Mouse (Mus musculus) neural tube, embryonic 14.5 days (tissue): ENCODE data around the gene Pnkd. TPM values are rescaled to one million over a fixed set of nuclear protein-coding genes. Genes with fewer than 3 reads are reported as not detected.

ENCODE experiments used
- ATAC-seq: fragments of 200-750 bp; cut with Nextera tagmentation; 2 replicates; pipeline ENCODE4 v1.8.0; 2017; ENCODE audit warnings: low read depth, mild to moderate bottlenecking, moderate TSS enrichment, moderate library complexity
- H3K27ac ChIP-seq: fragments of 300-500 bp; sonication (generic); 2 replicates; pipeline ENCODE4 v1.5.1; 2014; ENCODE audit warnings: low read depth, mild to moderate bottlenecking, control low read depth, low read length, moderate library complexity, mixed read lengths
- H3K27me3 ChIP-seq: fragments of 300-500 bp; sonication (generic); 2 replicates; pipeline ENCODE4 v1.6.1; 2014; ENCODE audit warnings: low read length; ENCODE audit not compliant: control insufficient read depth, insufficient read depth
- H3K36me3 ChIP-seq: fragments of 300-500 bp; sonication (generic); 2 replicates; pipeline ENCODE4 v1.6.1; 2014; ENCODE audit warnings: low read length, mixed read lengths; ENCODE audit not compliant: control insufficient read depth, insufficient read depth
- H3K4me1 ChIP-seq: fragments of 300-500 bp; sonication (generic); 2 replicates; pipeline ENCODE4 v1.6.1; 2014; ENCODE audit warnings: low read length; ENCODE audit not compliant: control insufficient read depth, insufficient read depth
- H3K4me2 ChIP-seq: fragments of 300-500 bp; sonication (generic); 2 replicates; pipeline ENCODE4 v1.6.1; 2014; ENCODE audit warnings: mild to moderate bottlenecking, low read depth, low read length, control low read depth
- H3K4me3 ChIP-seq: fragments of 300-500 bp; sonication (generic); 2 replicates; pipeline ENCODE4 v1.5.1; 2014; ENCODE audit warnings: low read depth, low read length, control low read depth, mixed read lengths
- H3K9ac ChIP-seq: fragments of 300-500 bp; sonication (generic); replicated peaks from 2 replicates; pipeline ENCODE4 v1.6.1; 2014; ENCODE audit warnings: low read depth, mild to moderate bottlenecking, control low read depth, low read length, mixed read lengths
- H3K9me3 ChIP-seq: fragments of 300-500 bp; sonication (generic); 2 replicates; pipeline ENCODE4 v1.6.1; 2016; ENCODE audit warnings: low read length; ENCODE audit not compliant: control insufficient read depth
- WGBS: fragments of 180-500 bp; shearing (Covaris S2); extraction: QIAGEN DNeasy Blood & Tissue Kit; methylation state at CpG from one replicate; pipeline ENCODE4 v1.1.7; 2014; 5-methylcytosine and 5-hydroxymethylcytosine counted together
- polyA plus RNA-seq: library from polyadenylated mRNA; unstranded; fragments of >200 nt; fragmentation: Nextera tagmentation; extraction: Ambion mirVana; gene quantifications from 2 replicates; pipeline ENCODE4 v1.2.1, GENCODE M21; 2014

Gene Pnkd
- polyA plus RNA-seq, 1 experiment from 2014 or later, result 145 TPM

DNA sequence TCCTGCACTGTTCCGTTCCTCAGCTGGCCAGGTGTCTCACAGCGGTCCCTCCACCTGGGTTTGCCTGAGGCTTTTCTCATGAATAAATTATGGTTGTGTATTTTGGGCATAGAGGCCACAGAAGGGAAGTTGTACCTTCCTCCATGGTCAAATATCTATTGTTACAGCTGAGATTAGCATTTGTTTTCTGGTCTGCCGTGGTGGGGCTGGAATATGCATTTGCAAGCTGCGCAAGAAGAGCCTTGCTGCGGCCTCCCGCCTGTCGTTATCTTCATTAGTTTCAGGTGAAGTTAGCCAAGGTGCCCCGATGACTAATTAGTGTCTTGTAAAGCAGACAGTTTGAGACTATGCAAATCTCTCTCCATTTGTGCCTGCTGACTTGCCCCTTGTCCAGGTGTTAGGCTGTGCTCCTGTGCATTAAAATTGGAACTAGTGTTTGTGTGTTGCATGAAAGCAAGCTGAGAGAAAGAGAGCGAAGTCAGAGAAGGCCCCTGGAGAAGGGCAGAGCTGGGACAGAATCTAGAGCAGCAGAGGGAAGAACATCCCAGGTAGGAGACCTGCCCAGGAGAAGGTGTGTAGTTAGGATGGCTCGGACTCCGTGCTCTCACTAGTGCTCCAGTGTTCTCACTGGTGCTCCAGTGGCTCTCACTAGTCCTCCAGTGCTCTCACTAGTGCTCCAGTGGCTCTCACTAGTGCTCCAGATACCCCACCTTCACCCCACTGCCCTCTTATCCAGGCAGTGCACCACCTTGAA lies 59.6 kb downstream of the Pnkd start:
- WGBS, result 84% methylated on average over 11 of the region's 11 CpGs
- Histone ChIP-seq H3K4me2 (no peak overlapping the region), H3K9ac (no peak overlapping the region), H3K36me3 (no peaks in the 10 kb centered on the region), H3K4me1 (no peaks in the 10 kb centered on the region), H3K27ac (no peak overlapping the region), H3K27me3 (no peaks in the 10 kb centered on the region), H3K9me3 (no peaks in the 10 kb centered on the region), H3K4me3 (no peak overlapping the region)
- no peak for ATAC-seq

DNA sequence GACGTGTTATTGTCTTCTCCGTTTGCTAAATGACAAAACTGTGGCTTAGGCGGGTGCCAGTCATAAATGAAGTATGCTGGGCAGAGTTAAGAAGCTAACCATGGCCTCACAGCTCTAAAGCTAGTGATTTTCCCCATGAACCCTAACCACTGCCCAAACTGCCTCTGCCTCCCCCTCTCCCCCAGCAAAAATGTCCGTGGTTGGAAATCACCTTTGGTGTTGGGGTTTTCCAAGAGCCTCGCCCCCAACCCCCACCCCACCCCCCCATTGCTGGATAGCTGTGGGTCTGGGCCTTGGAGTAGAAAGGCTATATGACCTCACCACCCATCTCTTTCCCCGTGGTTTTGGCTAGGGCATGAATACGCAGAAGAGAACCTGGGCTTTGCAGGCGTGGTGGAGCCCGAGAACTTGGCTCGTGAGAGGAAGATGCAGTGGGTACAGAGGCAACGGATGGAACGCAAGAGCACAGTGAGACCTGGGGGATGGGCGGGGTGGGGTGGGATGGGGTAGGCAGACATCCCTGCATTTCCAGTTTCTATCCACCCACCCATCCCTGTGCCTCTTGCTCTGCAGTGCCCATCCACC lies 66.5 kb downstream of the Pnkd start:
- Histone ChIP-seq H3K36me3 (peaks cover 10% of the 10 kb centered on the region), H3K9me3 (no peaks in the 10 kb centered on the region), H3K4me1 (no peaks in the 10 kb centered on the region), H3K27me3 (no peaks in the 10 kb centered on the region), H3K4me3 (no peak overlapping the region), H3K9ac (no peak overlapping the region), H3K4me2 (no peak overlapping the region), H3K27ac (no peak overlapping the region)
- no peak for ATAC-seq
- 90% methylated on average over 13 of the region's 13 CpGs for WGBS

DNA sequence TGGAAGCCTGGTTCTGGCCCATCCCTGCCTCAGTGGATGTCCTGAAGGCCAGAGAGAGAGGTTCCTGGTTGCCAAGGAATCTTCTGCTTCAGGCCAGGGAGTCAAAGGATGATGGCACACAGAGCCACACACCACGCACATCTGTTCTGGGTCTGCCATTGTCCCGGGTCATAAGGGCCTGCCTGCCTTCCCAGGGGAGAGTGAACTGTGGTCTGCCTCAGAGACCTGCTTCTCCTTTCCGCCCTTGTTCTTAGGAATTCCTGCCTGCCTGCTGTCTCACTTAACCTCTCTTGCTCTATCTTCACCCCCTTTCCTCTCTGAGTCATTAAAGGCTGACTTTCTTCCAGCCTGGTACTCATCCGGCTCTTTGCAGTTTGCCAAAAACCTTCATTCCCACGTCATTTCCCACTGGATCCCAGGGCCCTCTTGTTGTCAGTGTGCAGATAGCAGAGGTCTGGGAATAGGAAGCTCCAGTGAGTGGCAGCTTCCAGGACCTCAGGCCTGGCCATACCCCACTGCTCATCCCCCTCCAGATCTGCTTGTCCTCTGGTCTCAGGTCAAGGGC lies 67.9 kb downstream of the Pnkd start:
- Histone ChIP-seq H3K4me1 (no peaks in the 10 kb centered on the region), H3K9ac (no peak overlapping the region), H3K27ac (no peak overlapping the region), H3K4me3 (no peak overlapping the region), H3K9me3 (no peaks in the 10 kb centered on the region), H3K27me3 (no peaks in the 10 kb centered on the region), H3K4me2 (no peak overlapping the region), H3K36me3 (peaks cover 10% of the 10 kb centered on the region)
- WGBS, result 88% methylated on average over 5 of the region's 5 CpGs
- ATAC-seq, result no peak

DNA sequence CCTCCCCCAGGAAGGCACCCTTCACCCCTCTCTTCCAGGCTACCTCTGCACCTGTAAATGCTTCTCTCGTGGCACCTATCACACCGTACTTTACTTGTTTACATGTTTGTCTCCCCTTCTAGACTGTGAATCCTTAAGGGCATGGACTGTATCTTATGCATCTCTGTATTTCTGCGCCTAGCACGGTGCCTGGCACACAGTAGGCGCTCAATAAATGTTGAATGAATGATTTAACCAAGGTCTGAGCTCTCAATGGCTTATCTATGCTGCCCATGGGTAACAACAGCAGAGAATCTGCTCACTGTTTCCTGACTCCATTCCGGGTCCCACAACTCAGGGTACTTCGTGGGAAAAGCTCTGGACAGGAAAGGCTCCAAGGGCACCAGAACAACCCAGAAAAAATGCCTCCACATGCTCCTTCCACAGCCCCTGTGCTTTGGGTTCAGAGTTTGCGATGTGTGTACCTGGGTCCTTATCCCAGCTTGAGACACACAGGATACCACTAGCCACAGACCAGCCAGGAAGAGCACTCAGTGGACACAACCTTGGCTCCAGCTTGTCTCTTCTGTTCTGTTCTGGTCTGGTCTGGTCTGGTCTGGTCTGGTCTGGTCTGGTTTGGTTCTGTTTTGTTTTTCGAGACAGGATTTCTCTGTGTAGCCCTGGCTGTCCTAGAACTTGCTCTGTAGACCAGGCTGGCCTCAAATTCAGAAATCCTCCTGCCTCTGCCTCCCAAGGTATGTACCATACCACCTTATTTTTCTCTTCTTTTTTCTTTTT lies 68.9 kb downstream of the Pnkd start:
- Histone ChIP-seq H3K4me2 (no peak overlapping the region), H3K4me3 (no peak overlapping the region), H3K4me1 (no peaks in the 10 kb centered on the region), H3K27ac (no peak overlapping the region), H3K9me3 (no peaks in the 10 kb centered on the region), H3K36me3 (peaks cover 10% of the 10 kb centered on the region), H3K27me3 (no peaks in the 10 kb centered on the region), H3K9ac (no peak overlapping the region)
- 94% methylated on average over 9 of the region's 9 CpGs for WGBS
- no peak for ATAC-seq

DNA sequence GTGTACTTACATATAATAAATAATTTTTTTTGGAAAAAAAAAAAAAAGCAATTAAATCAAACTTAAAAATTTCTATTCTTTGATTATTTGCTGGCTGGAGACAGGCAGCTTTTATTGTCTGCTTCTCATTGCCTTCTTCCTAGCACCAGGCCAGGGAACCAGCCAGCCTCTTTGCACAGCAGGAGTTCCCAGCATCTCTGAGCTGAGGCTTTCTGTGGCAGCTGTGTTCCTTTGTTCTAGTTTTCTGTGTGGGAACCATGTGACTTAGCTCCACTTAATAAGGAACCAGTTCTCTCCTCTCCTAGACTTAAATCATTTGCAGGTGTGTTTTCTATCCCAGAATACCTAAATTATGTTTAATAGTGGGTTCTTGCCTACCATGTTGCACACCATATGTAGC lies 72.8 kb downstream of the Pnkd start:
- Histone ChIP-seq H3K4me2 (no peak overlapping the region), H3K4me1 (no peaks in the 10 kb centered on the region), H3K9me3 (no peaks in the 10 kb centered on the region), H3K4me3 (no peak overlapping the region), H3K27ac (no peak overlapping the region), H3K36me3 (0 out of 2 replicates have a peak, but pooled peaks cover under 1% of the 10 kb centered on the region), H3K27me3 (no peaks in the 10 kb centered on the region), H3K9ac (no peak overlapping the region)
- no peak for ATAC-seq

DNA sequence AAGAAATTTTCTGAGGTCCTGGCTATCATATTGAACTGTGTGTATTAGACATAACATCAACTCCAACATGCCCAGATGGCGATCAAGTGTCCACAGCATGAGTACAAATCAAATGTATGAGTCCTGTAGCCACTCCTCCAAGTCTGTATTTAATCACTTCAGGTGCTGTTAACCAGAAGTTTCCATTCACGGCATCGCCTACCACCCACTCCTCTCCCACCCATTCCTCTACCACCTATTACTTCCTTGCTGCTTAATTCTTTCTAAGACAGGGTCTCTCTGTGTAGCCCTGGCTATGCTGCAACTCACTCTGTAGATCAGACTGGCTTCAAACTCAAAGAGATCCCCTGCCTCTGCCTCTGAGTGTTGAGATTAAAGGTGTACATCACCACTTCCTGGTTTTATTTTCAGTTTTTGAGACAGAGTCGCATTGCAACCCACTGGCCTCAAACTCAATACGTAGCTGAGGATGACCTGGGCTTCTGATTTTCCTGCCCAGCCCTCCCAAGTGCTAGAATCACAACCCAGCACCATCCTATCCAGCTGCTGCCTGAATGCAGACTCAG lies 75.3 kb downstream of the Pnkd start:
- 93% methylated on average over 5 of the region's 5 CpGs for WGBS
- no peak overlapping the region for H3K4me3 ChIP-seq
- H3K9ac ChIP-seq, result no peak overlapping the region
- H3K4me1 ChIP-seq, result no peaks in the 10 kb centered on the region
- ATAC-seq, result no peak
- H3K4me2 ChIP-seq, result no peak overlapping the region
- no peak overlapping the region for H3K27ac ChIP-seq
- no peaks in the 10 kb centered on the region for H3K27me3 ChIP-seq
- no peaks in the 10 kb centered on the region for H3K9me3 ChIP-seq
- no peaks in the 10 kb centered on the region for H3K36me3 ChIP-seq

DNA sequence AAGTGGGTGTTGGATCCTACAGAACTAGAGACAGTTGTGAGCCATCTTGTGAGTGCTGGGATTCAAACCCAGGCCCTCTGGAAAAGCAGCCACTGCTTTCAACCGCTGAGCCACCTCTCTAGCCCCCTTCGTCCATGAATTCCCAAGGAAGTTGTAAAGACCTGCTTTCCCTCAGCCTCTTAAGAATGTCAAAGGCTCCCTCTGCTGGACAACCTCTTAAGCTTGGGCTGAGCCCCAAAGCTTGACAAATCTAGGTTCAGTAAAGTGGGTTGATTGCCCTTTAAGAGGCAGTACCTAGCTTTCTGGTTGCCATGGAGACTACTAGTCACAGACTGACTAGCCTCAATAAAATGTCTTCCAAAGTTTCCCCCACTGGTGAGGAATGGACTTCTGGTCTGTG lies 77.1 kb downstream of the Pnkd start, which contains the start of gene Catip:
Gene Catip (plus strand): TSS at position 297 of the 400 bp plus-strand sequence.
- Histone ChIP-seq H3K4me3 (no peak within 1 kb of the TSS), H3K27ac (no peak within 1 kb of the TSS), H3K9me3 (no peaks in the 10 kb centered on the region), H3K4me1 (no peaks in the 10 kb centered on the region), H3K9ac (no peak within 1 kb of the TSS), H3K36me3 (no peaks in the 10 kb centered on the region), H3K27me3 (no peaks in the 10 kb centered on the region), H3K4me2 (no peak within 1 kb of the TSS)
- WGBS, result 0% methylated on average over 2 of the region's 2 CpGs
- peak; percentile 81 for ATAC-seq

DNA sequence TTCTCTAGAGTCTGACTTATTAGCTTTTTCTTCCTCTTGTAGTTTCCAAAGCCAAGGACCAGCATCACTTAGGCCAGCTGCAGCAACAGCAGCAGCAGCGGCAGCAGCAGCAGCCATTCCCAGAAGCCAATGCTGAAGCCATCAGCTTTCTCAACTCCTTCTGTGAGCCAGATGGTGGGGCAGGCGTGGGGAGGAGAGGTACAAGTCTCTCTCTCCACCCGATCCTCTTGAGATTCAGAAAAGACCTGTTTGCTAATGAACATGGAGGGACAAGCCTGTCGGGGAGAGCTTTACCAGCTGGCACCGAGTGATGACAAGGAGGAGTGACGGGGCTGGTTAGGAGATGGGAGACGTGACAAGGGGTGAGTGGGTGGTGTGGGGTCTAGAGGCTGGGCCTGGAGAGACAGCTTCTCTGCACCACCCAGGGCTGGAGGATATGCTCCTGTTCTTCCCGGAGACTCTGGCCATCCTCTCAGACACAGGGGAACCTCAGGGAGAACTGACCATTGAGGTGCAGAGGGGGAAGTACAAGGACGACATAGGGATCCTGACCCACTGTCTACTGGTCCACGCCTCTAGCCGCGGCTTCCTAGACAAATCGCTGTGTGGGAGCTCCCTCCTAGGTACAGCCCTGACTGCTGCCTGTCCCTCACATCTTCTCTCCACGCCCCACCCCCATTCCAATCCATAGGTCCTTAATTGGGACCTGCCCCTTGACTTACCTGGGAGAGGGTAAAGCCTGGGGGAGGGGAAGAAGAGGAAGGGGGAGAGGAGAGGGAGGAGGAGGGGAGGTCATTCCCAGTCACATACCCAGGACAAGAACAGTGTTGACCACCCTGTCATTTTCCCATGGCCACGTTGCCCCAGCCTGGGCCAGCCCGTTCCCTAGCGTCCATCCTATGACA lies 77.8 kb downstream of the Pnkd start:
- no peaks in the 10 kb centered on the region for H3K36me3 ChIP-seq
- WGBS, result 71% methylated on average over 17 of the region's 17 CpGs
- H3K27ac ChIP-seq, result no peak overlapping the region
- H3K9me3 ChIP-seq, result no peaks in the 10 kb centered on the region
- H3K4me2 ChIP-seq, result no peak overlapping the region
- H3K4me1 ChIP-seq, result no peaks in the 10 kb centered on the region
- no peaks in the 10 kb centered on the region for H3K27me3 ChIP-seq
- H3K4me3 ChIP-seq, result no peak overlapping the region
- ATAC-seq, result peak; percentile 20; the same call in 1 of the 2 replicates
- H3K9ac ChIP-seq, result no peak overlapping the region
